Mouse (Mus musculus) thymus, adult 18-20 months (tissue): ENCODE measurements around the gene Mlh1.

ENCODE experiments used
- DNase-seq, 2 experiments: peaks; one replicate each; pipeline ENCODE4 v3.0.0; 2022; ENCODE audit warnings: mixed read lengths in 2 of 2

Mlh1 gene

DNA sequence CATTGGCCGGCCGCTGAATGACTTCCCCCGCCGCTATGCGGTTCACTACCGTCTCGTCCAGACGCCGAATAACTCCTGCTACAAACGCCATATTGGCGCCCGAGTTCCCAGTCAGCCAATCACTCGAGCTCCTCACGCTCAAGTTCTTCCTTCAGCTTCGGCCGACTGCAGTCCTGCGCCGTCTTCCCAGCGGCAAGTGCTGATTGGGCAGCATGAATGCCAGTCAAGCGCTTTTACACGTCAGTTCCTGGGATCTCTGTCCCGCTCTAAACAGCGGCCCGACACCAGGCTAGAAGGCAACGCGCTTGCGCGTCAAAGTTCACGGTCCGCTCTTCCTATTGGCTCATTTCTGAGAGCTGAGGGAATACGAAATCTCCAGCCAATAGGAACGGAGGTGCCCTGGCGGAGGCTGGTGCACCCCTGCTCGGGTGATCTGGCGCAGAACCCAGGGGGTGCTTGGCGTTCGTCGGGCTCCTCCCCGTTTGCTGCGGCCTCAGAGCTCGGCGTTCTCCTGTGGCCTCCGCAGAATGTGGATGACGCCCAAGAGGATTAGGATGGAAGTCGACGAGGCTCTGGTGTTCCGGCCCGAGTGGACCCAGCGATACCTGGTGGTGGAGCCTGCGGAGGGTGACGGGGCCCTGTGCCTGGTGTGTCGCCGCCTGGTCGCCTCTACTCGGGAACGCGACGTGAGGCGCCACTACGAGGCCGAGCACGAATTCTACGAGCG, at the start of gene Mlh1, which contains the start of gene Epm2aip1:
Gene Mlh1, minus strand, starts transcription at position 358 of the 727 bp plus-strand sequence.
Gene Epm2aip1, plus strand, starts transcription at position 496 of the 727 bp plus-strand sequence.
- DNase-seq, result peak; percentile 96 to 98

DNA sequence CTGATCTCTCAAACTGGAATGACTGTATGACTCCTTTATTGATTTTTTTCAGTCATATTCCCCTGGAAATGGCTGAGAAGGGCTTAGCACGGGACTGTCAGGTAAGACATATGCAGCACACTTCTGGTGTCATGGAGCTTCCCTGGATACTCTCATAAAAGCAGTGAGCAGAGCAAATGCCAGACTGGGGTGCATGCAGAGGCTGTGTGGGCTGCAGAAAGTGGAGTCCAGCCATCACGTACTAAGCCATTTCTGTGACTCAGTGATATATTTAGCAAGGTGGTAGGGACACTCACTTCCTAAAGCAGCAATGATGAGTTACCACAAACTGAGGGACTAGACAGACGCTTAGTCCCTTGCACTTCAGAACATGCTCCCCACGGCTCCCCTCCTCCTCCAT, 49.3 kb upstream of the Mlh1 start:
- no peak for DNase-seq

DNA sequence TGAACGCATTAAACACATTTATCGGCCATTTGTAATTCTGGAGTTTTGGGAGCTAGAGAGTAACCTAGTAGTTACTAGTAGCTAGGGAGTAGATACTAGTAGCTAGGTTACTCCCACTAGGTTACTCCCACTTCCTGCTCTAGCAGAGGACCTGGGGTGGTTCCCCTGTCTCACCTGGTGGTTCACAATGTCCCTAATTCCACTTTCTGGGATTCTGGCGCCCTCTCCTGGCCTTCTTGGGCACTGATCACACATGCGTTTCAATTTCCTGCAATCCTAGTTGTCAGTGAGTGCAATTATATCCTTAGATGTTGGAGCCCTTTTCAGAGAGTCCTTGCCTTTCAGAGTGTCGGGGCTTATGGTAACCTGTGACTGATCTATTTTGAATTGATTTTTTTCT, 42.6 kb upstream of the Mlh1 start:
- DNase-seq, result no peak

DNA sequence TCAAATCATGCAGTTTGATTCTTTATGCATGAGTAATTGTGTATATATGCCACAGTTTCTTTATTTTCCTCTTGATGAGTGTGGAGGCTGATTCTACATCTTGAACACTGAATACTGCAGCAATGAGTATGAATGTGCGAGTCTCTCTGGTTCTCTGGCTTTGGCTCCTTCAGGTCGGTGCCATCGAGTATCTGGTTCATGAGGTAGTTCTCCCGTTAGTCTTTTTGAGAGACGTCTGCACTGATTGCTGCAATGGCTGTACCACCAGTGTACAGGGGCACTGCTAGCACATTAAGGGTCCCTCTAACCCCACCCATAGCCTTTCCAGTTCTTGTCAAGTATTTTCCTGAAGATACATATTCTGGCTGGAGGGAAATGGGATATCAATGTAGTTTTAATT, 42.2 kb upstream of the Mlh1 start:
- no peak for DNase-seq

DNA sequence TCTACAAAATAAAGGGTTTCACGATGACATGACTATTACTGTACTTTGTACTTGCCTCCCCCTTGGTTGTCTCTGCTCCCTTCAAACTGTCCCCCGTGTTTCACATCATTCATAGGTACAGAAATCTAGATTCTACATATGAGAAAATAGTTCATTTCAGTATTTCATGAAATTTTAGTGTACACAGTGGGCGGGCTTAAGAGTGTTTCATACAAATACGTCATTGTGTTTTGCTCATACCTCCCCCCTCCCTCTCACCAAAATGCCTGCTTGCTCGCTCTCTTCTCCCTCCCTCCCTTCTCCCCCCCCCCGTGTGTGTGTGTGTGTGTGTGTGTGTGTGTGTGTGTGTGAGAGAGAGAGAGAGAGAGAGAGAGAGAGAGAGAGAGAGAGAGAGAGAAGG, 41.7 kb upstream of the Mlh1 start:
- DNase-seq, result no peak

DNA sequence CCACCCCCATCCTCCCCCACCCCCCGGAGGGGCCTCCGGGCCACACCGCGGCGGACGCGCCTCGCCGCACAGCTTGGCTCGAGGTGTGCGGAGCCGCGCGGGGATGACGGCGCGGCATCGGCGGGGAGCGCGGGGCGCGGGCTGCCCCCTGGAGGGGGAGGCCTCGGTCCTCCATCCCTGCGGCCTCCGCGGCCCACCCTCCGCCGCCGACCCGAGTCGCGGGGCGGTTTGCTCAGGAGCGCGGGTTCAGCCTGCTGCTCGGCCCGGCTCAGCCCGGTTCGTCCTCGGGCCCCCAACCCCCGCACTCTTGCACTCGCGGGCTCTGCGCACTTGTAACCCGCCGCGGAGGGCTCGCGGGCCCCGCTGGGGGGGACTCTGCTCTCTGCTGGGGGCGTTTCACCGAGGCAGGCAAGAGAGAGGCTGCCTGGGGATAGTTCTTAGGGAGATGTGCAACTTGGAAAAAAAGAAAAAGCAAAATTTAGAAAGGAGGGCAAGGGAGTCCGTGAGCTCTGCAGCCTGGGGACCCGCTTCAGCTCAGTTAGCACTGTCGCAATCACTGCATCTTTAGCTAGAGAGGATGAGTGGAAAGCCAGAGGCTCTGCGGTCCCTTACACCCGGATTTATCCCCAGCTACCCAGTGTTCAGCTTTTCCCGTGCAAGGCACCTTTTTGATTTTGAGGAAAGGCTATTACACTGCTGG, 41.0 kb upstream of the Mlh1 start:
- DNase-seq, result no peak

DNA sequence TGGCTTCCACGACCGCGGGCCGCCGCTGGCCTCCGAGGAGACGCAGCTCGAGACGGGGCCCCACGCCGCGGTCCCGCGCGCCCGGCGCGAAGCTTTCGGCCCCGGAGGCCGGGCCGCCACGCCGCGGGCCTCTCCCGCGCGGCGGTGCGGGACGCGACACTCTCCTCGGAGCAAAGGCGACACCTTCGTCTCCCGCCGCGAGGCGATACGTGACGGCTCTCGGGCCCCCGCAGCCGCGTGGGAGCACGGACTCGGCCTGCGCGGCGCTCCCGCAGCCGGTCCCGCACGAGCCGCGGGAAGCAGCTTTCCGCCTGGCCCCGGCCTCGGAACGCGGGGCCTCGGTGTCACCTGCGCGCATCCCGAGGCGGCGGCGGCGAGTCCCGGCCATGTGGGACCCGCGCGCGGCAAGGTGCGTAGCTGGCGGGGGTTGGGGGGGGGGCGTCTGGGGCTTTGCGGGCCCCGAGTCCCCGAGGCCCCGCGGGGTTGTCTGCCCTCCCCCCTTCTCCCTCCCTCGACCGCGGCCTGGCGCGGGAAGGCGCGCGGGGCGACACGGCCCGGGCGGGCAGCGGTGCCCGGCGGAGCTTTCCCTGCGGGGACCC, 40.4 kb upstream of the Mlh1 start:
- DNase-seq, result no peak

DNA sequence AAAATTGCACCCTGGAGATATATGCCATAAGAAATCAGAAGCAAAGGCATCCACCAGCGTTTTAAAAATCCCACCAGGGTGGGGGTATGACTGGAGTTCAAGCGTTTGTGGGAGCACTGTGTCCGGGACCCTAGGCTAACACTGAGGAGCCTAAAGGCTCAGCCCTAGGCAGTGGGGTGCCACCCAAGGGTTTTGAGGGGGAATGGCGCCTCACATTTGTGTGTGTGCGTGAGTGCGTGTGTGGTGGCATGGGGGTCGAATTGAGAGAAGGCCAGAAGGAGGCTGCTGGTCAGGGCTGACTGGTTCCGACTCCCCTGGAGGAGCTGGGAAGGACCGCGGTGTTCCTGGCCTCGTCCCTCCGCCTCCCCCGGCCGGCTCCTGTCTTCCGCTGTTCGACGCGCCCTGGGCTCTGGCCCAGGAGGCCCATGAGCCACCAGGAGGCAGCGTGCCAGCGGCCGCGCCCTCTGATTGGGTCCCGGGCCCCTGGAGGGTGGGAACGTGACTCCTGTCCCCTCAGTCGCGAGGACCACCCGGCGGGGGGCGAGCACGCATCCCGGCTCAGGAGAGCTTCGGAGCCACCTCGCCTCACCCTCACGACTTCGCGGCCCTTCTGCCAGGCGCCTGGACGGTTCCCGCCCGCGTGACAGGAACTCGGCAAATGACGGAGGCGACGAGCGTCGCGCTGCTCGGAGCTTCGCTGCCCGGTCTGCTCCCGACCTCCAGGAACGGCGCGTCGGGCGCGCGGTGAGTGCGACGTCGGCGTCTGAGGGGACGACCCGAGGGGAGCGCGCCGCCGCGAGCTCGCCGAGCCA, 39.6 kb upstream of the Mlh1 start, which contains the start of gene Trank1:
Gene Trank1, plus strand, starts transcription at position 709 of the 812 bp plus-strand sequence.
- DNase-seq, result no peak

DNA sequence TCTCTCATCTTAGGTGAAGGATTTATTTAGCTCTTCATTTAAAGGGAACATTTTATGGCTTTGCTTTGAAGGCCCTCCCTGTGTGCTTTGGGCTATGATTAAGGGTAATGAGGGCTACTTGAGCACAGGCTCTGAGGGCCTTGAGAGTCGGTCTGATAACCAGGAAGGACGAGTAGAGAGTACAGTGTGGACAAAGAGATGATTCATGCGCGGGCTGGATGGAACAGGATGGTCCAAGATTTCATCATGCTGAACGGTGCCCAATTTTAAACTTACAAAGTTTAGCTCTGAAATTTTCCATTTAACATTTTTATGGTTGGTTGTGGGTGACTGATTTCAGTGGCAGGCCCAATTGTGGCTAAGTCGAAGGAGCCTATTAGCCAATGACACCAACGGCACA, 34.6 kb upstream of the Mlh1 start:
- DNase-seq, result no peak

DNA sequence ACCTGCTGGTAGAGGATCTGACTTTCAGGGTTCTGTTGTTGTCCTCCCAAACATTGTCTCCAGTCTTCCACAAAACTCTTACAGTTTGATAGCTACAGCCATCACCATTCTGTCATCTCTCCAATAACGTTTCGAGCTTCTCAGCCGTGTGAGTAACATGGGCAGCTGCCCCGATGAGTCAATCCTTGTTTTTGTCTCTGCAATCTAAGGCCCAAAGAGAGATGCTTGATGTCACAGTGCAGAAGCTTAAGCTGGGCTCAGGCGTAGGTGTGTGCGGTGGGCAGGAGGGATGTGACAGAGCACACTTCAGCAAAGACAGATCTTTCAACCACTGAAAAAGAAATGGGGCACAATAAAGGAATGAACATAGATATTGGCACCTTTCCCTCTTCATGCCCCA, 32.4 kb upstream of the Mlh1 start:
- no peak for DNase-seq

DNA sequence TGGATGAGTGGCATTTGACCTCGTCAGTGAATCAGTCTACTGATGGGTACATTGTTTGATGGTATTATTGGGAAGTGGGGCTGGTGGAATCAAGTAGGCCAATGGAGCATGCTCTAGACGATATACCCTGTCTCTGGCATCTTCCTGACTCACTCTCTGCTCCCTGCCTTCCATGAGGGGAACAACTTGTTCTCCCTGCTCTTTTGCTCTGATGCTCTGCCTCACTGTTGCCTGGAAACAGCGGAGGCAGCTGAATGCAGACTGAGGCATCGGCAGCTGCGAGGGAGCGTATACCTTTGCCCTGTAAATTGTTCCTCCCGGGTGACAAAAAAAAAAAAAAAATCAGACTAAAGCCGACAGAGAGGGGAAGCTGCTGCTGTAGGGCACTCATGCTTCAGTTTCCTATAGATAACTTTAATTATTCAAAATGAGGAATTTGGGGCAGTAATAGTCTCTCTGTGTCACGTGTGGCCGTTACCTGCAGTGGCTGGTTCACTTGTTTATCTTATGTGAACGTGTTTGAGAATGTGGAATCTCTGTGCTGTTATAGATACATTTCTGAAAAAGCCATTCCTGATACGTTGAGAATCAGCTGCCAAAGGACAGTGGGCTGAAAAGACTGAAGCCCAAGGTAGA, 30.7 kb upstream of the Mlh1 start:
- DNase-seq, result no peak

DNA sequence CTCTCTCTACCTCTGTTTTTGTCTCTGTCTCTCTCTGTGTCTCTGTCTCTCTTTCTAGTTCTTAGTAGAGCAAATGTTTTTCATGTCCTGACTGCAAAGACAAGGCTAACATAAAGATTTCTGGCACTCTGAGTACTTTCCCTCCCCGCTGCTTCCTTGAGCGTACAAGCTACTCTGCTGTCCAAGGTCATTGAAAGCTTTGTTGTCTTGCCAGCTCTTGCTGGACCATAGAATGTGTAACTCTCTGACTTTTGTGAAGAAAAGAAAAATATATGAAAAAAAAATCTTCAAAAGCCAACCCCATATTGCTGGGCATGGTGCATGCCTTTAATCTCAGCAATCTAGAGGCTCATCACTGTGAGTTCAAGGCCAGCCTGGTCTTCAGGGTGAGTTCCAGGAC, 27.0 kb upstream of the Mlh1 start:
- DNase-seq, result no peak

DNA sequence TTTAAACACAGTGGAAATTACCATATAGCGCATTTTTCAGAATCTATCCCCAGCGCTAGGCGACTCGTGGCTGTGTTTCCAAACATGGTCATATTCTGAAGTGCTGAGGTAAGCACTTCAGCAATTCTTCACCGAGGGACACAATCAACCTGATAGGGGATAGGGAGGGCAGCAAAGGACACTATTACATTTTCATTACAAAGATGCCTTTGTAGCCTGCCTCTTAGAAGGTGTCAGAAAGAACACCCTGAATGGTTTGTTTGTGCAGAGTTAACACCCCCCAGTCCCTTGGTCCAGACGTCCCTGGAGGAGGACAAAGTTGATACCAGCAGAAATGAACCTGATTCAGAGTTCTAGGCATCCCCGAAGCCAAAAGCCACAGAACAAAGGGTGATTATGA, 24.8 kb upstream of the Mlh1 start:
- DNase-seq, result no peak

DNA sequence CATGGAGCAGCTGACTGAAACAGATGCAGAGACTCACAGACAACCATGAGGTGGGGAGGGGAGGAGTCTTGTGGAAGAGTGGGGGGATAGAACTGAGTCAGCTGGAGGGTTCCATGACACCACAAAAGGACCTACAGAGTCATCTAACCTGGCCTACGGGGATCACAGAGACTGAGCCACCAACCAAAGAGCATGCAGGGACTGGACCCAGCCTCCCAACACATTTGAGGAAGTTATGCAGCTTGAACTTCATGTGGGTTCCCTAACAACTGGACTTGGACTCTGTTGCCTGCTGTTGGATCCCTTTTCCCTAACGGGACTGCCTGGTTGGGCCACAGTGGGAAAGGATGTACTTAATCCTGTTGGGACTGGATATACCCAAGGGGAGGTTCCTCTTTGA, 23.7 kb upstream of the Mlh1 start:
- DNase-seq, result no peak

DNA sequence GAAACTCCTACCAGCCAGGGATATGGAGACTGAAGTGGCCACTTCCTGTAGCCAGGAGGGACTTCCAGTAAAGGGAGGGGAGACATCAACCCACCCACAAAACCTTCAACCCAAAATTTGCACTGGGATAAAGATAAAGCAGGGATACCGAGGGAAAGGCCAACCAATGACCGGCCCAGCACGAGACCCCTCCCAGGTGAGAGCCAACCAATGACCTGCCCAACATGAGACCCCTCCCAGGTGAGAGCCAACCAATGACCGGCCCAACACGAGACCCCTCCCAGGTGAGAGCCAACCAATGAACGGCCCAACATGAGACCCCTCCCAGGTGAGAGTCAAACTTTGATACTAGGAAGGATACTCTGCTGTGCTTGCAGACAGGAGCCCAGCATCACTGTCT, 23.3 kb upstream of the Mlh1 start:
- no peak for DNase-seq

DNA sequence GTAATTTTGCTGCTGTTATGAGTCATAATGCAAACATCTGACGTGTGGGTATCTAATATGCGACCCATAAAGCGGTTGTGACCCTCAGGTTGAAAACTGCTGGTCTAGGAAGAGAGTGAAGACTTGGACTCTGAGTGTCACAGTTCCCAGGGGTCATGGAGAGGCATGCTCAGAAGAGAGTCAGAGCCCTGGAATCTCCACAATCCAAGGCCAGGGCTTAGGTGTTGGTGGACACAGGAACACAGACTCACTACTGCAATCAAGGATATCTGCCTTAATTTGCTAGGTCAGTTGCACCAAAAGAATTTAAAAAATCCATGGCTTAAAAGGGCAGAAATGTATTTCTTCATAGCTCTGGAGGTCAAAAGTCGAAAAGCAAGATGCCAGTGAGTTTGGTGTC, 21.6 kb upstream of the Mlh1 start:
- DNase-seq, result no peak

DNA sequence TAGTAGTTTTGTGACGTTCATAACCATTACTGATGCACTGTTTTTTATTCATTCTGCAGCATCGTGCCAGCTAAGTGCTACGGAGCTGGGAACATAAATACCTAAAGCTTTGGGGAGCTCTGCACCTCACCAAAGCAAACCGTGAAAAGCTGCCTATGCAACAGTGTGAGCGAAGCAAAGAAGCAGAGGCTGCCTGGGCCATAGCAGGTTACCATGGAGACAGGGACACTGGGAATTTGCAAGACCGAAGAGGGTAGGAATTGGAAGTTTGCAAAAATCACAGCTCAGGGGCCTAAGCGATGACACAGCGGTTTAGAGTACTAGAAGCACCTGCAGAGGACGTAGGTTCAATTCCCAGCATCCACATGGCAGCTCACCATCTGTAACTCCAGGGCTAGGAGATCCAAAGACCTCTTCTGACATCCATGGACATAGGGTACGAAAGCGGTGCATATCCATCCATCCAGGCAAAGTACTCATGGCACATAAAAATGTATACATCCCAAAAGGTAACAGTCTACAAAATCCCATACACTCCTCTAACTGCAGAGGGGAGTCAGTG, 19.0 kb upstream of the Mlh1 start:
- DNase-seq, result no peak

DNA sequence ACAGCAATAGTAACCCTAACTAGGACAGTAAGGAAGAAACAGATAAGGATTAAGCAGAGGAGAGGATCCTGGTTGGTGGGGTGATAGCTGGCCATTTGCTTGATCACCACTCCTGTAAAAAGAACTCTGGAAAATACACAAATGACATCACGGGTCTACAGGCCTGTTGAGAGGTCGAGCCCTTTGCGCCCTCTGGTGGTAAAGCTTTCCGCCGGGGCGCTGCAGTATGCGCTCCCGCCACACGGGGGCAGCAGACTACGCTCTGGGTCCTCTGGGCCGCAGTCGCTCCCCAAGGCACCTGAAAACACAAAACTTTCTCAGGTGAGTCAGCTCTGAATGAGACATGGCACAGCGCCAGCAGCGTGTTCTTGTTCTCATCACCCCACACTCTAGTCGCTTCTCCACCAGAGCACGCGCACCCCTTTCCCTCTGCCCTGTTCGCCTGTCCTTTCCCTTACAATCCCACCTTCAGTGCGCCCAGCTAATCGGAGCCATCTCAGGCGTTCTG, 18.3 kb upstream of the Mlh1 start:
- DNase-seq, result peak; percentile 66 to 69

DNA sequence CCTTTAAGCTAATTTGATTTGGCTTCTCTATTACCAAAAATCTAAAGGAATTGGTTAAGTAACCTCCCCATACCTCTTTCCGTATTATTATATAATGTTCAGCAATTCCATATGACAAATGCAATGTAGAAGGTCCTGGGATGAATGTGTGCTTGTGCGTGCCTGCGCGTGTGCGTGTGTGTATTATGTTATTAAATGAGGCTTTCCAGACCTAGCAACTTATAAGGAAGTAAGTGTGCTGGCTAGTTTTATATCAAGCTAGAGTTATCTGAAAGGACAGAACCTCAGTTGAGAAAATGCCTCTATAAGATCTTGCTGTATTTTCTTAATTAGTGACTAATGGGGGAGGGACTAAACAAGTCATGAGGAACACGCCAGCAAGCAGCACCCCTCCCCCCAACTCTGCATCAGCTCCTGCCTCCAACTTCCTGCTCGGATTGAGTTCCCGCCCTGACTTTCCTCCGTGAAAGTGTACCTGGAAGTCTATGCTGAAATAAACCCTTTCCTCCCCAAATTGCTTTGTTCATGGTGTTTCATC, 17.8 kb upstream of the Mlh1 start:
- DNase-seq, result no peak

DNA sequence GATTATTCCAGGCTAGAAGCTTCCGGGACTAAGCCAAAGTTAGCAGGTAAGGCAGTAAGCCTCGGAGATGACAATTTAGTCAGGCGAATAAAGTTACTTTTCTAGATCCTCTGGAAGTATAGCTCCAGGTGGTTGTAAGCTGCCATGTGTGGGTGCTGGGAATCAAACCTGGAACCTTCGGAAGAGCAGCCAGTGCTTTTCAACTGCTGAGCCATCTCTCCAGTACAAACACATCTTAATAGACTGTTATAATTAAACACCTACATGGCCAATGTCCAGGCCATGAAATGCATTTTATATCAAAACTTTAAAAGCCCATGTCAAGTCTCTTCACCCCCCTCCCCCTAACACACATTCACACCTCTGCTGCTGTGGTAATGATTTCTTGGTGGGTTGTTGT, 16.4 kb upstream of the Mlh1 start:
- DNase-seq, result no peak

DNA sequence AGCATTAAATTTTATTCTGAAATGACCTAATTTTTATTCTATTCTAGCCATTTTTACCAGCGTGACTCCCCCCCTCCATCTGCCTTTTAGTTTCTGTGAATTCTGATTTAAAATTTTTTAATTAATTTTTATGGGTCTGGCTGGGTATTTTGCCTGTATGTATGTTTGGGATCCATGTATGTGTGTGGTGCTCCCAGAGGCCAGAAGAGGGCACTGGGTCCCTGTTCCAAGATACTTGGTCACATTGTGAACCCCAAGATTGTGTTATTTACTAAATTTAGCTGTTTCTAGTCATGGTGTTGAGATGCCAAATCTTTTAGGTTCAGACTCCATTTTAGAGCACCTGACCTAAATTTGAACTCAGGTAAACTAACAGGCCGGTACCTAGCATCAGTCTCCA, 14.9 kb upstream of the Mlh1 start:
- no peak for DNase-seq

DNA sequence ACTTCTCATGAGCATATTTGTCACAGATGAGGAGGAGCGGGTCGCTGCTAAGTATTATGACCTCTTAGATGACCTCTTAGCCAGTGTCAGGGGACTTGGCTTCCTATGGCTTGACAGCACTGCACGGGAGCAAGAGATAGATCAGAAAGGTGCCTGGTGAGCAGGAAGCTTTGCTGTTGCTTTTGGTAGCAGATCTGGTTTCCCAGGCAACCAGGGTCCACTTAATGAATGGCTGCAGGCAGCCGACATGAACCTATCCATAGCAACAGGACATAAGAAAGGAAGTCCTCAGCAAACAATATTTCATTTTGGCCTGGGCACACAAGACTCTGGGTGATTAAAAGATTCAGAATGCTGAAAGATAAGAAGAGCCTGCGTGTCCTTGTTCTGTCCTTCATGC, 14.1 kb upstream of the Mlh1 start:
- no peak for DNase-seq
